Mouse (Mus musculus) embryo, embryonic 11 days (tissue): ENCODE data around the gene Nlgn2.

ENCODE experiments used
- DNase-seq: peaks from one replicate; pipeline ENCODE4 v3.0.0-alpha.2; 2015

Gene Nlgn2

GRCm38 (mm10) chr11:69818871-69819270 lies 18.7 kb downstream of the Nlgn2 start:
- DNase-seq = no peak

GRCm38 (mm10) chr11:69818365-69818764 lies 19.2 kb downstream of the Nlgn2 start, which contains the start of gene Spem2:
TSS of gene Spem2 (minus strand) at chr11:69818465.
- DNase-seq = no peak

- no peak for DNase-seq
These were observed 21.1 kb downstream of the Nlgn2 start for GRCm38 (mm10) chr11:69816520-69816919.

GRCm38 (mm10) chr11:69815155-69815554 lies 22.4 kb downstream of the Nlgn2 start, which contains the start of gene Gm39566:
TSS of gene Gm39566 (minus strand) at chr11:69815298.
- DNase-seq = no peak

- no peak for DNase-seq
These were observed 27.3 kb downstream of the Nlgn2 start for GRCm38 (mm10) chr11:69810280-69810679.

- no peak for DNase-seq
These were observed 29.9 kb downstream of the Nlgn2 start for GRCm38 (mm10) chr11:69807641-69808040.

- no peak for DNase-seq
These were observed 31.2 kb downstream of the Nlgn2 start for GRCm38 (mm10) chr11:69806378-69806777.

GRCm38 (mm10) chr11:69804972-69805909 lies 32.3 kb downstream of the Nlgn2 start, which contains the start of gene Tmem102:
TSS of gene Tmem102 (minus strand) at chr11:69805624.
- DNase-seq = peak; percentile 20

- no peak for DNase-seq
These were observed 33.0 kb downstream of the Nlgn2 start for GRCm38 (mm10) chr11:69804652-69804940.

- DNase-seq = peak; percentile 89
These were observed 33.6 kb downstream of the Nlgn2 start for GRCm38 (mm10) chr11:69803786-69804651.

- no peak for DNase-seq
These were observed 34.3 kb downstream of the Nlgn2 start for GRCm38 (mm10) chr11:69803328-69803727.

- DNase-seq = peak; percentile 87
These were observed 34.9 kb downstream of the Nlgn2 start for GRCm38 (mm10) chr11:69802648-69803105.

GRCm38 (mm10) chr11:69801379-69801977 lies 36.1 kb downstream of the Nlgn2 start, which contains the start of gene Fgf11:
TSS of gene Fgf11 (minus strand) at chr11:69801857.
- DNase-seq = peak; percentile 12

- peak; percentile 88 for DNase-seq
These were observed 37.0 kb downstream of the Nlgn2 start for GRCm38 (mm10) chr11:69800392-69801197.

GRCm38 (mm10) chr11:69800138-69800391 lies 37.5 kb downstream of the Nlgn2 start:
- DNase-seq = no peak

GRCm38 (mm10) chr11:69799394-69800137 lies 38.0 kb downstream of the Nlgn2 start:
- DNase-seq = peak; percentile 61

- no peak for DNase-seq
These were observed 39.7 kb downstream of the Nlgn2 start for GRCm38 (mm10) chr11:69797924-69798323.

GRCm38 (mm10) chr11:69795983-69796435 lies 41.6 kb downstream of the Nlgn2 start:
- peak; percentile 18 for DNase-seq

- peak; percentile 96 for DNase-seq
These were observed 42.2 kb downstream of the Nlgn2 start, which contains the start of gene Chrnb1 for GRCm38 (mm10) chr11:69795168-69795982. TSS of gene Chrnb1 (minus strand) at chr11:69795943.

GRCm38 (mm10) chr11:69793429-69793828 lies 44.2 kb downstream of the Nlgn2 start:
- no peak for DNase-seq
